Mouse (Mus musculus): ENCODE measurements around the gene Btbd17. TPM values are rescaled to one million over a fixed set of nuclear protein-coding genes. Genes with fewer than 3 reads are reported as not detected.

The Btbd17 gene
- polyA plus RNA-seq, 2 experiments: 1.4 to 2.7 TPM

- no peak for TF ChIP-seq POLR2A (IDR thresholded peaks at IDR 0.05; ENCODE audit: borderline replicate concordance, extremely low read depth, insufficient read depth, insufficient read length)
- Histone ChIP-seq H3K9ac (ENCODE audit: low read depth, low read length, severe bottlenecking) (no peak overlapping the region), H3K36me3 (ENCODE audit: control insufficient read depth, insufficient read depth, low read length) (no peaks in the 10 kb centered on the region), H3K4me1 (ENCODE audit: control insufficient read depth, insufficient read depth, low read length) (0 out of 2 replicates have a peak, but pooled peaks cover 4% of the 10 kb centered on the region), H3K9me3 (ENCODE audit: control insufficient read depth, low read length) (no peaks in the 10 kb centered on the region), H3K4me3 (replicated peaks; ENCODE audit: low read length) (no peak overlapping the region), H3K27me3 (ENCODE audit: control insufficient read depth, insufficient read depth, low read length) (peaks cover 19% of the 10 kb centered on the region), H3K27ac (replicated peaks; ENCODE audit: low read depth, low read length) (no peak overlapping the region), H3K4me2 (replicated peaks; ENCODE audit: low read depth, low read length, severe bottlenecking) (no peak overlapping the region)
- DNase-seq (ENCODE audit: low spot score) (no peak), ATAC-seq (ENCODE audit: low FRiP score, low read depth) (no peak)
- WGBS: 84% methylated on average over 7 of the region's 7 CpGs
Observed at GRCm38 (mm10) chr11:114797176-114797575, 1.4 kb upstream of the Btbd17 start.

GRCm38 (mm10) chr11:114795231-114795746 is 456 bp downstream of the Btbd17 start:
- no peak for TF ChIP-seq POLR2A (IDR thresholded peaks at IDR 0.05; ENCODE audit: borderline replicate concordance, extremely low read depth, insufficient read depth, insufficient read length)
- Histone ChIP-seq H3K9ac (ENCODE audit: low read depth, low read length, severe bottlenecking) (peak overlapping the region; percentile 34; the same call in 1 of the 2 replicates), H3K27ac (replicated peaks; ENCODE audit: low read depth, low read length) (0 out of 2 replicates have a peak overlapping the region, but pooled peaks have one; percentile 7), H3K9me3 (ENCODE audit: control insufficient read depth, low read length) (no peaks in the 10 kb centered on the region), H3K4me1 (ENCODE audit: control insufficient read depth, insufficient read depth, low read length) (peaks cover 7% of the 10 kb centered on the region; the same call in 1 of the 2 replicates), H3K4me3 (replicated peaks; ENCODE audit: low read length) (peak overlapping the region; percentile 38), H3K4me2 (replicated peaks; ENCODE audit: low read depth, low read length, severe bottlenecking) (peak overlapping the region; percentile 63), H3K27me3 (ENCODE audit: control insufficient read depth, insufficient read depth, low read length) (peaks cover 38% of the 10 kb centered on the region), H3K36me3 (ENCODE audit: control insufficient read depth, insufficient read depth, low read length) (no peaks in the 10 kb centered on the region)
- ATAC-seq (ENCODE audit: low FRiP score, low read depth): peak; percentile 85
- 0% methylated on average over 7 of the region's 7 CpGs for WGBS
- DNase-seq (ENCODE audit: low spot score): peak; percentile 76

GRCm38 (mm10) chr11:114794691-114795090 is 1.1 kb downstream of the Btbd17 start:
- DNase-seq (ENCODE audit: low spot score): no peak
- TF ChIP-seq POLR2A (IDR thresholded peaks at IDR 0.05; ENCODE audit: borderline replicate concordance, extremely low read depth, insufficient read depth, insufficient read length): no peak
- no peaks in the 10 kb centered on the region for H3K9me3 ChIP-seq (ENCODE audit: control insufficient read depth, low read length)
- peaks cover 7% of the 10 kb centered on the region; the same call in 1 of the 2 replicates for H3K4me1 ChIP-seq (ENCODE audit: control insufficient read depth, insufficient read depth, low read length)
- no peak overlapping the region for H3K4me3 ChIP-seq (replicated peaks; ENCODE audit: low read length)
- H3K27me3 ChIP-seq (ENCODE audit: control insufficient read depth, insufficient read depth, low read length): peaks cover 44% of the 10 kb centered on the region
- 56% methylated on average over 4 of the region's 4 CpGs for WGBS
- H3K27ac ChIP-seq (replicated peaks; ENCODE audit: low read depth, low read length): no peak overlapping the region
- ATAC-seq (ENCODE audit: low FRiP score, low read depth): no peak
- no peak overlapping the region for H3K9ac ChIP-seq (ENCODE audit: low read depth, low read length, severe bottlenecking)
- H3K36me3 ChIP-seq (ENCODE audit: control insufficient read depth, insufficient read depth, low read length): no peaks in the 10 kb centered on the region
- H3K4me2 ChIP-seq (replicated peaks; ENCODE audit: low read depth, low read length, severe bottlenecking): no peak overlapping the region

GRCm38 (mm10) chr11:114793868-114794545 is 1.7 kb downstream of the Btbd17 start:
- WGBS: 71% methylated on average over 19 of the region's 19 CpGs
- Histone ChIP-seq H3K9me3 (ENCODE audit: control insufficient read depth, low read length) (no peaks in the 10 kb centered on the region), H3K4me3 (replicated peaks; ENCODE audit: low read length) (no peak overlapping the region), H3K36me3 (ENCODE audit: control insufficient read depth, insufficient read depth, low read length) (no peaks in the 10 kb centered on the region), H3K9ac (ENCODE audit: low read depth, low read length, severe bottlenecking) (no peak overlapping the region), H3K4me2 (replicated peaks; ENCODE audit: low read depth, low read length, severe bottlenecking) (no peak overlapping the region), H3K27ac (replicated peaks; ENCODE audit: low read depth, low read length) (no peak overlapping the region), H3K27me3 (ENCODE audit: control insufficient read depth, insufficient read depth, low read length) (peaks cover 51% of the 10 kb centered on the region), H3K4me1 (ENCODE audit: control insufficient read depth, insufficient read depth, low read length) (peaks cover 7% of the 10 kb centered on the region; the same call in 1 of the 2 replicates)
- TF ChIP-seq POLR2A (IDR thresholded peaks at IDR 0.05; ENCODE audit: borderline replicate concordance, extremely low read depth, insufficient read depth, insufficient read length): no peak
- DNase-seq (ENCODE audit: low spot score) (no peak), ATAC-seq (ENCODE audit: low FRiP score, low read depth) (no peak)

- Histone ChIP-seq H3K27me3 (ENCODE audit: control insufficient read depth, insufficient read depth, low read length) (peaks cover 60% of the 10 kb centered on the region), H3K9me3 (ENCODE audit: control insufficient read depth, low read length) (no peaks in the 10 kb centered on the region), H3K36me3 (ENCODE audit: control insufficient read depth, insufficient read depth, low read length) (no peaks in the 10 kb centered on the region), H3K4me3 (replicated peaks; ENCODE audit: low read length) (no peak overlapping the region), H3K4me2 (replicated peaks; ENCODE audit: low read depth, low read length, severe bottlenecking) (no peak overlapping the region), H3K27ac (replicated peaks; ENCODE audit: low read depth, low read length) (no peak overlapping the region), H3K9ac (ENCODE audit: low read depth, low read length, severe bottlenecking) (no peak overlapping the region), H3K4me1 (ENCODE audit: control insufficient read depth, insufficient read depth, low read length) (peaks cover 7% of the 10 kb centered on the region; the same call in 1 of the 2 replicates)
- TF ChIP-seq POLR2A (IDR thresholded peaks at IDR 0.05; ENCODE audit: borderline replicate concordance, extremely low read depth, insufficient read depth, insufficient read length): no peak
- DNase-seq (ENCODE audit: low spot score) (no peak), ATAC-seq (ENCODE audit: low FRiP score, low read depth) (no peak)
- 33% methylated on average over 5 of the region's 5 CpGs for WGBS
Observed at GRCm38 (mm10) chr11:114792931-114793494, 2.7 kb downstream of the Btbd17 start.

Data from limb, embryonic 14.5 days (tissue).